Mouse (Mus musculus): Measurements from ENCODE around the gene AC134908.4. TPM values are rescaled to one million over a fixed set of nuclear protein-coding genes. Genes with fewer than 3 reads are reported as not detected.

Gene AC134908.4
- 0.55 TPM in 1 of 2 replicates, not detected in the other for polyA plus RNA-seq (2014; fragmentation: Nextera tagmentation; extraction: Ambion mirVana)

DNA sequence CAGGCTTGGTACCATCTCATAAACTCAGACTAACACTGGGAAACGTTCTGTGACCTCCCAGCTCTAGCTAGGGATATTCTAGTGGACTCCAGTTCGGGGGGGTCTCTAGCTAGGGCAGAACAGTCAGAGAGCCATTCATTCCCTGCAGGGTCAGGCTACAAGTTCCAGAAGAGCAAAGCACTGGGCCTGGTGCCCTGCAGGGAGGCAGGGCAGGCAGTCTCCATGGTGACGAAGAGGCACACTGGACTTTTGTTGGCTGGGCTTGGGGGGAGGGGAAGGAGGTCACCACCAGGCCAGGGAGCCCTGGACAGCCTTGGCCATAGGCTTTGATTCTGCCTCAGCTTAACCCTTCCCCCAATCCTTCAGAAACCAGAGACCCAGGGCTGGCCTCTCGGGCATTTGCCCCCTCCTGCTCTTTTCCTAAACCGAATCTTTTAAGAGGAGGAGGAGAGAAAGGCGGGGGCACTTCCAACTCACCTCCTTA is at the start of gene AC134908.4:
Gene AC134908.4 (minus strand): TSS at position 51 of the 484 bp plus-strand sequence.
- 8% methylated on average over 6 of the region's 6 CpGs for WGBS
- ATAC-seq (ENCODE audit: low read depth): peak; percentile 12; the same call in 1 of the 2 replicates
- peaks cover 32% of the 10 kb centered on the region for H3K4me1 ChIP-seq (ENCODE audit: control insufficient read depth, insufficient read depth, low read length)

GRCm38 (mm10) chr17:25844396-25844901 is 49.0 kb upstream of the AC134908.4 start, which contains the start of gene Rhot2:
TSS of gene Rhot2 (minus strand) at chr17:25844851.
- Histone ChIP-seq H3K9ac (replicated peaks; ENCODE audit: low read depth, low read length) (peak within 1 kb of the TSS; percentile 67), H3K36me3 (ENCODE audit: control insufficient read depth, insufficient read depth, low read length) (peaks cover 32% of the 10 kb centered on the region), H3K4me3 (ENCODE audit: low read depth, low read length) (peak within 1 kb of the TSS; percentile 81), H3K9me3 (ENCODE audit: control insufficient read depth, low read length) (no peaks in the 10 kb centered on the region), H3K27ac (ENCODE audit: low read depth, low read length) (peak within 1 kb of the TSS; percentile 64), H3K4me2 (ENCODE audit: low read depth, low read length) (peak within 1 kb of the TSS; percentile 93), H3K27me3 (ENCODE audit: control insufficient read depth, insufficient read depth, low read length) (no peaks in the 10 kb centered on the region), H3K4me1 (ENCODE audit: control insufficient read depth, insufficient read depth, low read length) (peaks cover 12% of the 10 kb centered on the region; the same call in 1 of the 2 replicates)
- peak; percentile 95 for ATAC-seq (ENCODE audit: low read depth)
- under 1% methylated on average over 21 of the region's 21 CpGs for WGBS

More for the DNA sequence above, at the start of gene AC134908.4:
- H3K36me3 ChIP-seq (ENCODE audit: control insufficient read depth, insufficient read depth, low read length): no peaks in the 10 kb centered on the region
- H3K9ac ChIP-seq (replicated peaks; ENCODE audit: low read depth, low read length): peak within 1 kb of the TSS; percentile 44
- peak within 1 kb of the TSS; percentile 69 for H3K4me2 ChIP-seq (ENCODE audit: low read depth, low read length)
- H3K27me3 ChIP-seq (ENCODE audit: control insufficient read depth, insufficient read depth, low read length): no peaks in the 10 kb centered on the region
- H3K9me3 ChIP-seq (ENCODE audit: control insufficient read depth, low read length): no peaks in the 10 kb centered on the region
- peak within 1 kb of the TSS; percentile 49 for H3K4me3 ChIP-seq (ENCODE audit: low read depth, low read length)
- peak within 1 kb of the TSS; percentile 57 for H3K27ac ChIP-seq (ENCODE audit: low read depth, low read length)

- Histone ChIP-seq H3K4me2 (ENCODE audit: low read depth, low read length) (peak overlapping the region; percentile 93), H3K36me3 (ENCODE audit: control insufficient read depth, insufficient read depth, low read length) (peaks cover 34% of the 10 kb centered on the region), H3K4me3 (ENCODE audit: low read depth, low read length) (peak overlapping the region; percentile 81), H3K27ac (ENCODE audit: low read depth, low read length) (peak overlapping the region; percentile 64), H3K4me1 (ENCODE audit: control insufficient read depth, insufficient read depth, low read length) (peaks cover 12% of the 10 kb centered on the region; the same call in 1 of the 2 replicates), H3K27me3 (ENCODE audit: control insufficient read depth, insufficient read depth, low read length) (no peaks in the 10 kb centered on the region), H3K9ac (replicated peaks; ENCODE audit: low read depth, low read length) (peak overlapping the region; percentile 67), H3K9me3 (ENCODE audit: control insufficient read depth, low read length) (no peaks in the 10 kb centered on the region)
- ATAC-seq (ENCODE audit: low read depth): peak; percentile 42
- 4% methylated on average over 38 of the region's 38 CpGs for WGBS
Observed at GRCm38 (mm10) chr17:25843636-25844395, 48.4 kb upstream of the AC134908.4 start.

DNA sequence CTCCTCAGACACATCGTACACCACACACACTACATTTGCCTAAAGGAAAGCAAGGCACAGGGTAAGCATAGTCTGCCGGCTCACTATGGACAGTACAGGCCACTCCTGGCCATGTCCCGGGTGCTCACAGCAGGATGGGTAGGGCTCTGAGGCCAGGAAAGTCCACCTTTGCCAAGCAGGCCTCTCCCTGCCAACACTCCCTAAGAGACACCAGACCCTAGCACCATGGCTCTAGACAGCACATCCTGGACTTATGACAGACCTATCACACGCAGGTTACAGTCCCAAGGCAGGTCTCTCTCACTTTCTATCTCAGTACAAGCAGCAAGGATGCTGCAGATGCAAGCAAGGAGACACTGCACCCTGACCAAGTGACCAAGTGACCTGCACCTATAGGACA is 47.7 kb upstream of the AC134908.4 start:
- Histone ChIP-seq H3K4me3 (ENCODE audit: low read depth, low read length) (peak overlapping the region; percentile 81; the same call in 1 of the 2 replicates), H3K27me3 (ENCODE audit: control insufficient read depth, insufficient read depth, low read length) (no peaks in the 10 kb centered on the region), H3K27ac (ENCODE audit: low read depth, low read length) (no peak overlapping the region), H3K36me3 (ENCODE audit: control insufficient read depth, insufficient read depth, low read length) (peaks cover 34% of the 10 kb centered on the region), H3K9me3 (ENCODE audit: control insufficient read depth, low read length) (no peaks in the 10 kb centered on the region), H3K4me2 (ENCODE audit: low read depth, low read length) (peak overlapping the region; percentile 93; the same call in 1 of the 2 replicates), H3K4me1 (ENCODE audit: control insufficient read depth, insufficient read depth, low read length) (peaks cover 12% of the 10 kb centered on the region; the same call in 1 of the 2 replicates), H3K9ac (replicated peaks; ENCODE audit: low read depth, low read length) (no peak overlapping the region)
- 95% methylated on average over 4 of the region's 4 CpGs for WGBS
- ATAC-seq (ENCODE audit: low read depth): no peak

GRCm38 (mm10) chr17:25842509-25842908 is 47.0 kb upstream of the AC134908.4 start:
- Histone ChIP-seq H3K4me3 (ENCODE audit: low read depth, low read length) (no peak overlapping the region), H3K27me3 (ENCODE audit: control insufficient read depth, insufficient read depth, low read length) (no peaks in the 10 kb centered on the region), H3K27ac (ENCODE audit: low read depth, low read length) (no peak overlapping the region), H3K9me3 (ENCODE audit: control insufficient read depth, low read length) (no peaks in the 10 kb centered on the region), H3K9ac (replicated peaks; ENCODE audit: low read depth, low read length) (no peak overlapping the region), H3K36me3 (ENCODE audit: control insufficient read depth, insufficient read depth, low read length) (peaks cover 32% of the 10 kb centered on the region), H3K4me1 (ENCODE audit: control insufficient read depth, insufficient read depth, low read length) (peaks cover 14% of the 10 kb centered on the region; the same call in 1 of the 2 replicates), H3K4me2 (ENCODE audit: low read depth, low read length) (no peak overlapping the region)
- no peak for ATAC-seq (ENCODE audit: low read depth)
- WGBS: 90% methylated on average over 3 of the region's 3 CpGs

DNA sequence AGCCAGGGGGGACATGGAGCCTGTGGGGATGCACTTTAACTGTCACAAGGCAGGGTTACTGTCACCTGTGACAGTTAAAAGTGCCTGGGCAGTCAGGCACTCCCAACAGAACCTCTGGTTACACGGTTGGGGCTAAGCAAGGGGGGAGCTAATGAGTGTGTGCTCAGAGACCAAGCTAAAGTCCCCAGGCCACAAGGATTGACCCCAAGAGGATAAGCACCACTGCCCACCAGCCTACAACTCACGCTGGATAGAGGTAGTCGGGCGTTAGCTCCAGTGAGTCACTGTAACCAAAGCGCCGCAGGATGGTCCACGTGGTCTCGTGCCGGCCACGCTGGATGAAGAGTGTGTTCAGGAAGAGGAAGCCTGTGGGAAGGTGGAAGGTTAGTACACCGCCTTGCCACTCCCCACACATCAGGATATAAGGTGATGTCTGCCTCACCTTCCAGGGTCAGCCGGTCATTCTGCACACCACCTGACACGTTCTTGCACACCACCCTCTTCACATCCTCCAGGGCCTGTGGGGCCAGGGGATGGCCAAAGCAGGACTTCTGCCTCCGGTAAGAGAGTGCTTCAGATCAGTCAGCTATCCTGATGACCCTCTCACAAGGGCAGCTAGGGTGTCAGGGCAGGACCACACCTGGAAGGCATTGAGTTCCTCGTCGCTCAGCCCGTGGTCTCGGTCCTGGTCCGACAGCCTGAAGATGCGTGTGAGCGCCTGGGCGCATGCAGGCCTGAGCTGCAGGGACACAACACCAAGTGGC is 45.8 kb upstream of the AC134908.4 start, which contains the start of gene Gm20683:
Gene Gm20683 (minus strand): TSS at position 647 of the 764 bp plus-strand sequence.
- WGBS: 95% methylated on average over 22 of the region's 22 CpGs
- H3K27ac ChIP-seq (ENCODE audit: low read depth, low read length): no peak within 1 kb of the TSS
- H3K9me3 ChIP-seq (ENCODE audit: control insufficient read depth, low read length): no peaks in the 10 kb centered on the region
- H3K9ac ChIP-seq (replicated peaks; ENCODE audit: low read depth, low read length): no peak within 1 kb of the TSS
- H3K4me1 ChIP-seq (ENCODE audit: control insufficient read depth, insufficient read depth, low read length): peaks cover 24% of the 10 kb centered on the region
- ATAC-seq (ENCODE audit: low read depth): no peak
- H3K27me3 ChIP-seq (ENCODE audit: control insufficient read depth, insufficient read depth, low read length): no peaks in the 10 kb centered on the region
- H3K36me3 ChIP-seq (ENCODE audit: control insufficient read depth, insufficient read depth, low read length): peaks cover 28% of the 10 kb centered on the region
- H3K4me3 ChIP-seq (ENCODE audit: low read depth, low read length): no peak within 1 kb of the TSS
- no peak within 1 kb of the TSS for H3K4me2 ChIP-seq (ENCODE audit: low read depth, low read length)

DNA sequence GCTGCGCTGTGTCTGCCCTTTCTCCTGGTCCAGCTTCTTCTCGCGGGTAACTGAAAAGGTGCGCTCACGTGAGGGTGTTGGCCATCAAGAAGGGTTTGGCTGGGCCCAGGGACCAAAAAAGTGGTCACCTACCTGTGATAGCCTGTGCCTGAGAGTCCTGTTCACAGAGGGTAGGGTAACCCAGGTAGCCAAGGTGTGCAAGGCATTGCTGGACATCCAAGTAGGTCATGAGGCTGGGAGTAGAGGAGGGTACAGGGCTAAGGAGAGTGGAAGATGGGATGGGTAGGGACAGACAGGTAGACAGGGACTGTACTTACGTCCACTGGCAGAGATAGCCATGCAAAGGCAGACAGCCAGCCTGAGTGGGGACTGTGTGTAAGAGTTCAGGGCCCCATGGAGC is 45.1 kb upstream of the AC134908.4 start:
- Histone ChIP-seq H3K27ac (ENCODE audit: low read depth, low read length) (no peak overlapping the region), H3K36me3 (ENCODE audit: control insufficient read depth, insufficient read depth, low read length) (peaks cover 28% of the 10 kb centered on the region), H3K9ac (replicated peaks; ENCODE audit: low read depth, low read length) (no peak overlapping the region), H3K4me1 (ENCODE audit: control insufficient read depth, insufficient read depth, low read length) (peaks cover 32% of the 10 kb centered on the region), H3K27me3 (ENCODE audit: control insufficient read depth, insufficient read depth, low read length) (no peaks in the 10 kb centered on the region), H3K9me3 (ENCODE audit: control insufficient read depth, low read length) (no peaks in the 10 kb centered on the region), H3K4me3 (ENCODE audit: low read depth, low read length) (no peak overlapping the region), H3K4me2 (ENCODE audit: low read depth, low read length) (no peak overlapping the region)
- ATAC-seq (ENCODE audit: low read depth): no peak
- WGBS: 93% methylated on average over 6 of the region's 6 CpGs

DNA sequence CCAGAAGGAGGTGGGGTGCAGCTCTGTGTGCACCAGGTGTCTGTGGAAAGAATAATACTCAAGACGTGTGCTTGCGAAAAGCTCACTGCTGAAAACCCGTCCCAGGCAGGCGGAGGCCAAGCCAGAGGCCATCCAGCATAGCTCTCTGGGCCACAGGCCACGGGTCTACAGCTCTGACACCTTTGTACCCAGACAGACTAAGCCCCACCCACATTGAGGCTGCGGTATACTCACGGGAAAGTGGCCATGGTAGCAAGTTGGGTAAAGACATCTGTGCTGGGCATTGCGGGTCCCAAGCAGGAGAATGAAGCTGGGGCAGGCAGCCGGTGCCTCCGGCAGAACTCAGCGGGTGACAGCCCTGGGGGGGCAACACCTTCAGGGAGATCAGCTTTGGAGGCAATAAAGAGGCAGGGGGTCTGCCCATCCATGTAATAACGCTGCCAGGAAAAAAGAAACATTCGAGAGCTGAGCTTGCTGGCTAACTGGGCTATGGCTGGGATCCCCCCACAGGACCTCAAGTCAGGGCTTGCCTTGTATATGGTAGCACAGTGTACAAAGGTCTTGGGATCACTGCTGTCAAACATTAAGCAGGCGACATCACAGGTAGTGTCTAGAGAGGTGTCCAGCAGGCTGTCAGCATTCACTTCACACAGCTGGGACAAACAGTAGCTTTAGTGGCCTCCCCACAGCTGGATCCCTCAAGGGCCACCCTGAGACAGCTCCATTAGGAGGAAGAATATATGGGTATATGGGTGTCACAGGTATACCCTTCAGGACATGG is 44.2 kb upstream of the AC134908.4 start:
- Histone ChIP-seq H3K9me3 (ENCODE audit: control insufficient read depth, low read length) (no peaks in the 10 kb centered on the region), H3K36me3 (ENCODE audit: control insufficient read depth, insufficient read depth, low read length) (peaks cover 28% of the 10 kb centered on the region), H3K4me2 (ENCODE audit: low read depth, low read length) (no peak overlapping the region), H3K4me1 (ENCODE audit: control insufficient read depth, insufficient read depth, low read length) (peaks cover 38% of the 10 kb centered on the region), H3K9ac (replicated peaks; ENCODE audit: low read depth, low read length) (no peak overlapping the region), H3K27me3 (ENCODE audit: control insufficient read depth, insufficient read depth, low read length) (no peaks in the 10 kb centered on the region), H3K27ac (ENCODE audit: low read depth, low read length) (no peak overlapping the region), H3K4me3 (ENCODE audit: low read depth, low read length) (no peak overlapping the region)
- no peak for ATAC-seq (ENCODE audit: low read depth)
- whole genome bisulfite sequencing: 85% methylated on average over 14 of the region's 14 CpGs

All from neural tube, embryonic 14.5 days (tissue).